Mouse (Mus musculus) adrenal gland, postnatal 10 days (tissue): ENCODE measurements around the gene Psmb8. TPM values are rescaled to one million over a fixed set of nuclear protein-coding genes. Genes with fewer than 3 reads are reported as not detected.

Experiments used
- DNase-seq: peaks from one replicate; pipeline ENCODE4 v3.0.0; 2021; ENCODE audit warnings: mixed read lengths
- long read RNA-seq, 2 experiments: library from polyadenylated mRNA; stranded (forward); transcript quantifications; one replicate each; pipeline ENCODE4 v2.0.0; 2021
- total RNA-seq, 2 experiments: library from RNA; stranded (reverse); gene quantifications; 2 replicates each; pipeline ENCODE4 v1.2.3; 2021

The Psmb8 gene
- 10 to 100 TPM; 22.8 to 29.1 TPM for total RNA-seq
- long read RNA-seq, experiment 1, transcript Psmb8-201 (6 exons, 1,628 nt), result major isoform, 54 of 85 reads
- long read RNA-seq, experiment 1, partial matches to known transcripts, result 3 of 85 reads
- long read RNA-seq, experiment 1, other reads (novel, unspliced or antisense), result 28 of 85 reads
- long read RNA-seq, experiment 2, transcript Psmb8-201 (6 exons, 1,628 nt), result major isoform, 33 of 39 reads
- long read RNA-seq, experiment 2, partial matches to known transcripts, result 0 of 39 reads
- long read RNA-seq, experiment 2, other reads (novel, unspliced or antisense), result 6 of 39 reads

DNA sequence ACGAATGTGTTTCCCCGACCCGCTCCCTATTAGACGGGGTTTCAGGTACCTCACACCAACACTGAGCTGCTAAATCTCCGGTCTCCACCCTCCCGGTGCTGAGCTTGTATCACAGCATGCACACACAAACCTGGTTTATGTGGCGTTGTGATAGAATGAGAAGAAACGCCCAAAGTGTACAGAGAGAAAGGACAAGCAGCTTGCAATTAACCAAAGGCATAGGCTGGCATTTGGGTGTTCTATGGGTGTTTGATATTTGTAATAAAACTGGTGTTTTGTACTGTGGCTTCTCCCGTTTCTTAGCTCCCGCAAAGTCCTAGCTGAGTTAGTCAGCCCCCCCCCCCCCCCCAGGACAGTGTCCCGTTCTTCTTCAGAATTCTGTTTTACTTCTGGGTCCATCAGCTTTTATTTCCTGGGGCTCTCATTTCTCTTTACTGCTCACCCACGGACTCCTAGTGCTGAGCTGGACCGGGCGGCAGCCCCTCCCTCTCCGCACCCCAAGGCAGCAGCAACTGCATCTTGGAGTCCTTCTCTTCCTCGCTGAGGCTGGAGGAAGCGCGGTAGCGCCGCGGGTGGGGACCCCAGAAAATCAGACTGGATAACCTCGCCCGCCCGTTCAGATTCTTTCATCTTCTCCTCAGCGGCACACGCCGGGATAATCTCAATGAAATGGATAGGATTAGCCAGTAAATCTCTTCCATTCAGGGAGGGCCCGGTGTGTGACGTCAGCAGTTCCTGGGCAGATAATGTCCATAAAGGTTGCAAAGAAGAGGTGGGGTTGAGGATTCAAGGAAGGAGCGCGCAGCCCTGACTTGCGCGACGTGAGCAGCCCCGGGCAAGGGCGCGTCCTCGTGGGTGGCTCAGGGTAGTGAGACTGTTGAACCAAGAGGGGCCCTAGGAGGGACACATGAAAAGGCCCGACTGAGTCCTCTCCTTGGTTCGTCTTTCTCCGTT is at the start of gene Psmb8:
Gene Psmb8 (plus strand): TSS at position 781 of the 954 bp plus-strand sequence.
- peak; percentile 94 for DNase-seq

DNA sequence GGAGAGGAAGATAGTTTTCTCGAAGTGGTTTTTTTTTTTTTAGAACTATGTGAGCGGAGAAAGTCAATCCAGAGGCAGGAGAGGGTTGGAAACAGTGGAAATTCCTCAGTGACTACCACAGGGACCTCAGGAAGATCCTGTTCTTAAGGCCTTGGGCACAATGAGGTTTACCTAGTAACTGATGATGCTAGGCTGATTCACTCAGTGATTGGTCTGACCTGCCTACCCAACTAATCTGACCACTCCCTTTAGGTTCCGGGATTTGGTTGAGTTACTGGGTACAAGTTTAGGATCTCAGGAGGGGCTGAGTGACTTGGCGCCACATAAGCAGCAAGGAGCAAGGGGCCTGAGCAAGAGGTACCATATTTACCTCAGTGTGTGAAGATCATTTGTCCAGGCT is 44.6 kb upstream of the Psmb8 start, which contains the start of gene H2-DMb1:
Gene H2-DMb1 (plus strand): TSS at position 150 of the 400 bp plus-strand sequence.
- peak; percentile 64 for DNase-seq

DNA sequence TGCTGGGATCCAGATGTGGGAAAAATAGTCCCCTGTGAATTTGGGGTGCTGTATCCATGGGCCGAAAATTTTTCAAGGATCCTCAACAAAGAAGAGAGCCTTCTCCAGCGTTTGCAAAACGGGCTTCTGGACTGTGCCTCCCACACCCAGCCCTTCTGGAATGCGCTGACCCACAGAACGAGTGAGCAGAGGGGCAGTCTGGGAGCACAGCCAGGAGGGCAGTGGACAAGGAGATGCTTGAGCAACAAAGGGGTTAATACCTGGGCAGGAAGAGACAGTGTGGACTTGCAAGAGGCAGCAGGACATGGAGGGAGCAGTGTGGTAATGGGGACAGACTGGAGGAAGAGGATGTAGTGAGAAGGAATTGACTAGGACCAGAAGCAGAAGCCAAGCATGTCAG is 42.0 kb upstream of the Psmb8 start:
- no peak for DNase-seq

DNA sequence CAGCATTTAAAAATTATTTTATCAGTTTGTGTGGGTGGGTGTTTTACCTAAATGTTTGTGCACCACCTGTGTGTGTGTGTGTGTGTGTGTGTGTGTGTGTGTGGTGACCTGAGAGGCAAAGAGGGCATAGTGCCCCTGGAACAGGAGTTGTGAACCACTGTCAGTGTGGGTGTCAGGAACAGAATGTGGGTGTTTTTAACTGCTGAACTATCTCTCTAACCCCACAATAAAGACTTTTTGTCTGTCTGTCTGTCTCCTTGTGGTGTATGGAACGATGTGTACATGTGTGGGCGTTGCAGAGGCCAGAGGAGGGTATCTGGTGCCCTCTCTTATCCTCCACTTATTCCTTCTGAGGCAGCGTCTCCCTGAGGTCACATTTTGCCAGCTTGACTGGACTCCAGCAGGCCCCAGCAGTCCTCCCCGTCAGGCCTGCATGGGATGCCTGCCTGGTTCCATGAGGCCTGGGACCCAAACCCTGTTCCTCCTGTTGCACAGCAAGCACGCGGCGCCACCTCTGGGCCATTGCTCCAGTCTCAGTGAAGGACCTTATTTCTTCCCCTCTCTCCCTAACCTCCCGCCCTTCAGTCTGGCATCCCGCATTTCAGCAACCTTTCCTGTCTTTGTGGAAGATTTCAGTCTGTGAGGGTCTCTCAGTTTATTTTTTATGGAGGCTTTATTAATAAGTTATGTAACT is 33.2 kb upstream of the Psmb8 start:
- DNase-seq, result no peak

DNA sequence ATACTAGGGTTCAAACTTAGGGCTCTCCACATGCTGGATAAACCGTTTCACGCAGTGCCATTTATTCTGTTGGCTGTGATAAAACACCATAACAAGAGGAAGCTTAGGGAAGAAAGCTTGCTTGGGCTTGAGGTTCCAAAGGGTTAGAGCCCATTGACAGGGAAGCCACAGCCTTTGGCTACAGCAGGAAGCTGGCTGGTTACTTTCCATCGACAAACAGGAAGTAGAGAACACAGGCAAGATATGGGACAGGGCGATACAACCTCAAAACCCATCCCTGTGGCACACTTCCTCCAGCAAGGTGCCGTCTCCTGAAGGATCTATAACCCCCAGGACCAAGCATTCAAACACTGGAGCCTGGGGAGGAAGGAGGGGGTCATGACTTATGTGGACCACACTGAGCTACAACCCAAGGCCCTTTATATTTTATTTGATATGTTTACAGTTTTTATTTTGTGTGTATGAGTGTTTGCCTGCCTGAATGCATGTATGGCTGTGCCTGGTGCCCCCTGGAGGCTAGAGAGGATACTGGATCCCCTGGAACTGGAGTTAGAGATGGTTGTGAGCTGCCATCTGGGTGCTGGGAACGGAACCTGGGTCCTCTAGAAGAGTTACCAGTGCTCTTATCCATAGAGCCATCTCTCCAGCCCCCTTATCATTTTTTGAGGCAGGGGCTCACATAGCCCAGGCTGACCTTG is 32.3 kb upstream of the Psmb8 start:
- DNase-seq, result no peak

DNA sequence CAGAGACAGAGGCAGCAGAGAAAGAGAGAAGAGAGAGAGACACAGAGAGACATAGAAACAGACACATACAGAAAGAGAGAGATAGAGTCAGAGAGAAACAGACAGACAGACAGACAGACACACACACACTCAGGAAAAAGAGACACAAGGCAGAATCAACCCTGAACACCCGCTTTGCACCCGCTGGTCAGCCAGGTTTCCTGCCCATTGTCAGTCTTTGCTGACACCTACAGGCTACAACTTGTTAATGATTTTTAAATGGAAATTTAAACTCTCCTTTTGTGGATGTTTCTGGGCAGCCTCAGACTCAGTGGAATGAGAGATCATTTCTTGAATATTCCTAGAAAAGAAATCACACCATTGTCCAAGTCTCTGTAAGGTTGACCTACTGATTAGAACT is 28.2 kb upstream of the Psmb8 start:
- peak; percentile 54 for DNase-seq

DNA sequence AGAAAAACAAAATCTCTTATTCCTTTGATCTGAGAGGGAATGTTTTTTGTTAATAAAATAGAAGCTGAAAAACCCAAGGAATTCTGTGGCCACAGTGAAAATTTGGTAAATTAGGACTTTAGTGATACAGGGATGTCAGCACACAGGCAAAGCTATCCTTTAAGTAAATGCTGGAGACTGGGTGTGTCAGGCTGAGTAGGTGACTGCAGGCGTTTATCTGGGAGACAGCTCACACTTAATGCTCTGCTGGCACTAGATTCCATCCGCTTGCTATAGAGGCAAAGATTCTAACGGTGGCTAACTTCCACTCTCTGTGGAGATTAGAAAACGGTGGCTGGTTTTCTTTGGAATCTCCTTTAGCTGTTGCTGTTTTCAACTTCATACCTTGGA is 27.0 kb upstream of the Psmb8 start:
- DNase-seq, result no peak

DNA sequence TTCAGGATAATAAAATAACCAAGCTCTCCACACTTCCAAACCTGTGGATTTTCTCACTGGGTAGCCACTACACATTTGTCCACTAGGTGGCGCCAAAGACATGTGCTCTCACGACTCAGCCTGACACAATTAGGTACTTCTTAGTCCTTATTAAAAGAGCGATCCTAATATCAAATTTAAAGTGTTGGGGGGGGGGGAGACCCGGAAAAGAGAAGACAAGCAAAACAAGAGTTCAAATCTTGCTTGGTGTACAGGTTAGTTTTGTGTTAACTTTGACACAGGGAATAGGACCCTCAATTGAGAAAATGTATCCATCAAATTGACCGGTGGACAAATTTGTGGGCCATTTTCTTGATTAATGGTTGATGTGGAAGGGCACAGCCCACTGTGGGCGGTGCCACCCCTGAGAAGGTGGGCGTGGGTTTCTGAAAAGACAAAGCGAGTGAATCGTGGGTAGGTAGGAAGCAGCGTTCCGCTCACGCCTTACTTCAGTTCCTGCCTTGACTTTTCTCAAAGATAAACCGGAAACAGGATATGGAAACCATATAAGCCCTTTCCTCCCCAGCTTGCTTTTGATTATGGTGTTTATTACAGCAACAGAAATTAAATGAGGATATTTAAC is 26.5 kb upstream of the Psmb8 start:
- DNase-seq, result peak; percentile 87

DNA sequence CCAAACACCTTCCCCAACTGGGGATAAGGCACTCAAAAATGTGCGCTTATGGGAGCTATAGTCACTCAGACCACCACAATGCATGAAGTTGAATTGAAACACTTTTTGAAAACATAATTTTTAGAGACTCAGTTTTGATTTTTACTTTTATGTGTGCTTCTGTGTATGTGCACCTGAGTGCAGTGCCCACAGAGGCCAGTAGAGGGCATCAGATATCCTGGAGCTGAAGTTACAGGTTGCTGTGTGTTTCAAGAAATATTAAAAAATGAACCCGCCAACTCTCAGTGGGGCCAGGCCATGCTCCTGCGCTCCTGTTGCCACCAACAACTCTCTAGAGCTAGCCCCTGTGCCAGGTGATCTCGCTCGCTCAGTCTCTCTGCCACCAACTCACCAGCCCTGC is 25.0 kb upstream of the Psmb8 start:
- DNase-seq, result no peak

DNA sequence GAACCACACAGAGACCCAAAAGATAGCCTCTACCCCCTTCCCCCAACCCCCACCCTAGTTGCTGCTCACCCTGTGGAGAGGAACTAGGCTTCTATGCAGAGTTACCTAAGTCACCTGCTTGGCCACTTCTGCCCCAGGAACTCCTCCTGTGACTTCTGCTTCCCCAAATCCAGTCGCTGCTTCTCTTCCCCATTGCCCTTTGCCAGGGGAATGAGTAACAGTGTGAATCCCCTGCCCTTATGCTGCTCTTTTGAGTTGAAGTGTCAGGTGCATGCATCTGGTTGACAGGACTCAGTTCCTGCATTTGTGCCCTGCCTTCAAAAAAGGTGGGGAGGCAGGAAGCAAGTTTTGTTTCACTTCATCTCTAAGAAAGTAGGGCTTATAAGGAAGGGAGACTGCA is 23.4 kb upstream of the Psmb8 start:
- no peak for DNase-seq

DNA sequence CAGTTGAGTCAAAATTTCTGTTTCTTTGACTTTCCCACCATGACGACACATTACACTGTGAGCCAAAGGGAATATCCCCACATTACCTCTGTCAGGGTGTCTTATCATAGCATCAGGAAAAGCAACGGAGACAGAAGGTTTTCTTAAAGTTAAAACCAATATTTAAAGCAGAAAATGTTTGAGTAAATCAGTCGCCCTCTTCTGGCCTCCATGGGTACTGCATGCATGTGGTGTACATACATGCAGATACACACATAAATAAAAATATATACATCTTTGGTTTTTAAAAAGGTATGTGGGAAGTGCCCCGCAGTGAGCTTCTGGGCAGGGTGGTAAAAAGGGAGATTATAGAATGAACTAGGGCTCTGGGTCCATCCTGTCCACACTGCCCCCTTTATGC is 20.3 kb upstream of the Psmb8 start:
- no peak for DNase-seq

DNA sequence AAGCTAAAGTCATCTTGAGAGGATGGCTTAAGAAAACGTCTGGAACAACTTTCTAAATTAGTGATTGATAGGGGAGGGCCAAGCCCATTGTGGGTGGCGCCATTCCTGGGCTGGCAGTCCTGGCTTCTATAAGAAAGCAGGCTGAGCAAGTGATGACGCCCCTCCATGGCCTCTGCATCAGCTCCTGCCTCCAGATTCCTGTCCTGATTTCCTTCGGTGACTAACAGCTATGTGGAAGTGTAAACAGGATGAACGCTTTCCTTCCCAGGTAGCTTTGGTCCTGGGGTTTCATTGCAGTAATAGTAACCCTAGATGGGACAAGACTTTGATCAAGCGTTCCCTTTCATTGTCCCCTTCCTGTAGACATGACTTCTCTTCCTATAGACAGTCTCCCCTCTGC is 18.5 kb upstream of the Psmb8 start:
- no peak for DNase-seq

DNA sequence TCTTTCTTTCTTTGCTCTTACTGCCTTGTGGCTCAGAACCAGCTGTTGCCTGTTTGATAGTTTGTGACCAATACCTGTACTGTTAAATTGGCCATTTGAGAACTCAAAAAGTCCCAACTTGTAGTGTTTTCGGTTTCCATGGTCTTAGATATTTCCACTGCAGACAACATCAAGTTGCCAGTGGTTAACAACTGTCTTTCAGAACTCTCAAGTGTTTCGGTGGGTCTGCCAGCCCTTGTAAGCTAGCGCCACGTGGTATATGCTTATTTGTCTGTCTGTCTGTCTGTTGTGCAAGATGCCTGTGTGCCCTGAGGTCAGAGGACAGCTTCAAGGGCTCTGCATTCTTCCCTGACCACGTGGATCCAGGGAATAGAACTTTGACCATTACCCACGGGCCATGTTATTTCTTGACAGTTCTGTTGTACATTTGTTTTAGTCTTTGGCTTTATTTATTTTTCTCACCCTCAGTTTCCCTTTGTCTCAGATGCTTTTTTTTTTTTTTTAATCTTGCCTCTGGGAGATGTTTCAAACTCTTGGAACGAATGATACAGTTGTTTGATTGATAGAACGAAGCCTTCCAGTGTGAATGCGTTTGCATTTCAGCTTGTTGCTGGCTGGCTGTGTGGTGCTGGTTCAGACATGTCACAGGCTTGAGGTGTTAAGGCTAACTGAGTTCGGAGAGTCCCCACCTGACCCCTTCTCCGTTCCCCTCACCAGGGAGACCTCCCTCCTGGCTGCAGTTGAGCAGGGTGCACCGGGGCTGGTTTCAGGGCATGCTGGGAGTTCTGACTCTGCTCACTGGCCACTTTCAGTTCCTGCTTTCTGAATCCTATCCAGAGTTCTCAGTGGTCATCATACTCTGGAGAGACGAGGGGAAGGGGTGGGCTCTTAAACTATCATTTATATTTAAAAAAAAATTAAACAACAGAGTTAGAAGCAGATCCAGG is 17.3 kb upstream of the Psmb8 start:
- DNase-seq, result no peak

DNA sequence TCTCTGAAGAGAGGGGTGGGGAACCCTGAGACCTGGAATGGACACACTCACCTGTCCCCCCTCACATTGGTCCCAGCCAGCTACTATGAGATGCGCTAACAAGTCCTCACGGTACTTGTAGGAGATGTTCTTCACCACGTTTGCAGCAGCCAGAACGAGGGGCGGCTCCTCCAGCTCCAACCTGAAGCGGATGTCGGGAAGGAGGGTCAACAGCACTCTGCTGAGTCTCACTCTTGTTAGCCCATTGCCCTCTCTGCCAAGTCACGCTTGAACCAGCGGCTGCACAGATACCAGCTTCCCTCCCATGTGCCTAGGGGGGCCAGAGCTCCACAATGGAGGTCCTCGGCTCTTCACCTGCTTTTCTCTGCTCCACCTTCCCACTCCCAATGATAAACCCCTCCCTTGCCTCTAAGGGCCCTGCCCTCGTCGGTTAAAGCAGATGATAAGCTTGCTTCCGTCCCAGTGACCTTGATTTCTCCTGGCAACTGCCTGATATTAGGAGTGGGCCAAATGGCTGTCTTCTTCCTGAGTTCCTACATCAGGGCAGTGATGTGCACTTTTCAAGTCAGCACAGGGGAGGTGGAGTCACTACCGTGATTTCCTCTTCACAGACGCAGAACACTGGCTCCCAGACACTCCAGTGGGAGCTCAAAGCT is 13.8 kb upstream of the Psmb8 start:
- no peak for DNase-seq

DNA sequence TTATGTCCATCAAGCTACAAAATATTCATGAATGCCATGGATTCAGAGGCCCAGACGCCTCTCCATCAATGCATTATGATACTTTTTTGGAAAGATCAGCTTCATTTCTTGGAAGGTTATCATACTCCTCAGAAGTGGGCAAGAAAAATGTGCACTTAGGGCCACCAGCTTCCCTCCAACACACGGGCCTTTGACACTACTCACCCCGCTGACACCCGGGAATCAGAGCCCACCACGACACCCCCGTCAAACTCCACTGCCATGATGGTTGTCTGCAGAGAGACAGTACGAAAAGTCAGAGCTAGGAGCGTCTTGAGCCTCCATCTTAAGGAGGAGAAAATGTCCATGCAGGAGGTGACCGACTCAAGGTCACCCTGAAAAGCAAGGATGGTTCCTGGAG is 12.0 kb upstream of the Psmb8 start:
- DNase-seq, result no peak

DNA sequence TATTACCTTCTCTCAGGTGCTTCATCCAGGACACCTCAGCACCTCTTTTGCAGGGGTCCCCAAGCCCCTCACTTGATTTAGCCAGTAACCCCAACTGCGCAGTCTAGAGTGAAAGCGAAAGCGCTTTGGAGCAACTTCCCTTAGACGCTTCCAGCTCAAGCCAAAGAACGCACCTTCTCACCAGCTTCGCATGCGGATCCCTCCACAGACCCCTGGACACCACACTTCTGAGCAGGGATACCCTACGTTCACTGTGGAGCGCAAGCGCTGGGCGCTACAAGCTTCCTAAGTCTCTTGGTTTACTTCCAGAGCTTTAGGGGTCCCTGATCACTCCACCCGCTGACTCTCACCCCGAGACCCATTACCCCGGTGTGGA is 10.6 kb upstream of the Psmb8 start:
- DNase-seq, result no peak

DNA sequence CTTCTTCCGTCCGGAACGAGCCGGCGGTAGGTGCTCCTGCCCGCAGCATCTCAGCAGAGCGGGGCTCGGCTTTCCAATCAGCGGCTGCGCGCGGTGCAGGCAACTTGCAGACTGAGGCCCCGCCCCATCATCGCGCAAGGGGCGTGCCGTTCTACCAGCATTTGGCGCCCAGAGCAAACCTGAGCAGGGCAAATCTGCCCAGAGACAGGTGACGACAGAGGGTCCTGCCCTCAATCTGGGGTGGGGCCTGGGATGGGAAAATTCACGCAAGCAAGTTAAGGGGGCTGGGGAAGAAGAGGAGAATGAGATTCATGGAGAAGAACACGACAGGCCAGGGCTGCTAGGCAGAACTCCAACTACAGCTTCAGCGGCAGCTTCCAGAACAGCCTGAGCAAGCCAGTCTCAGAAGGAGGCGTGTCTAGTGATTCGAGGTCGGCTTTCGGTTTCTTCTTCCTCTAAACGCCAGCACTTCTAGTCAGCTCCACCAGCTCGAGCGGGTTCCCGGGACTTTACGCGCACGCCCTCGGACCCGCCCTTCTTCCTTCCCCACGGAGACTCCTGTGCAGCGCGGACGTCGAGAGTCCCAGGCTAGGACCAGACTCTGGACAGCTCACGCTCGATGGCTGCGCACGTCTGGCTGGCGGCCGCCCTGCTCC is 10.1 kb upstream of the Psmb8 start, which contains the start of the genes Tap1 and Psmb9:
Gene Tap1 (plus strand): TSS at position 293 of the 656 bp plus-strand sequence.
Gene Psmb9 (minus strand): TSS at position 504 of the 656 bp plus-strand sequence.
- DNase-seq, result peak; percentile 100

DNA sequence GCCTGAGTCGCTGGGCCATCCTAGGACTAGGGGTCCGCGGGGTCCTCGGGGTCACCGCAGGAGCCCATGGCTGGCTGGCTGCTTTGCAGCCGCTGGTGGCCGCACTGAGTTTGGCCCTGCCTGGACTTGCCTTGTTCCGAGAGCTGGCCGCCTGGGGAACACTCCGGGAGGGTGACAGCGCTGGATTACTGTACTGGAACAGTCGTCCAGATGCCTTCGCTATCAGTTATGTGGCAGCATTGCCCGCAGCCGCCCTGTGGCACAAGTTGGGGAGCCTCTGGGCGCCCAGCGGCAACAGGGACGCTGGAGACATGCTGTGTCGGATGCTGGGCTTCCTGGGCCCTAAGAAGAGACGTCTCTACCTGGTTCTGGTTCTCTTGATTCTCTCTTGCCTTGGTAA is 9.5 kb upstream of the Psmb8 start:
- DNase-seq, result peak; percentile 64

DNA sequence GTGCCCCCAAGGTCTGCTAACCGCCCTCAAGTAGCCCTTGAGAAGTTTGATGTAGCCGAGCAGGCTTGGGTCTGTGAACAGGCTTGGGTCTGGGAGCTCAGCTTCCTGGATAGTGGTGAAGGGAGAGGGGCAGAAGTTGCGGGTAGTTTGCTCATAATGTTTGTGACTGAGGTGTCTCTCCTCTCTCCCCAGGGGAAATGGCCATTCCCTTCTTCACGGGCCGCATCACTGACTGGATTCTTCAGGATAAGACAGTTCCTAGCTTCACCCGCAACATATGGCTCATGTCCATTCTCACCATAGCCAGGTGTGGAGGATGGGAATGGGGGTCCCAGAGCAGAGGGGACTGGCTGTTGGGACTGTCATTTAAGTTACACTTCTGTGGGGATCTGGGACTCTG is 8.5 kb upstream of the Psmb8 start:
- DNase-seq, result no peak
